Mouse (Mus musculus): ENCODE measurements around the gene Styk1. TPM values are rescaled to one million over a fixed set of nuclear protein-coding genes. Genes with fewer than 3 reads are reported as not detected.
"Not testable (repeated sequence)": the region's sequence is repeated elsewhere in the genome, so short reads cannot be mapped to it uniquely, and the experiment has no call there.

Gene Styk1
- polyA plus RNA-seq, 1 experiment from 2014 or later: 3.9 TPM

DNA sequence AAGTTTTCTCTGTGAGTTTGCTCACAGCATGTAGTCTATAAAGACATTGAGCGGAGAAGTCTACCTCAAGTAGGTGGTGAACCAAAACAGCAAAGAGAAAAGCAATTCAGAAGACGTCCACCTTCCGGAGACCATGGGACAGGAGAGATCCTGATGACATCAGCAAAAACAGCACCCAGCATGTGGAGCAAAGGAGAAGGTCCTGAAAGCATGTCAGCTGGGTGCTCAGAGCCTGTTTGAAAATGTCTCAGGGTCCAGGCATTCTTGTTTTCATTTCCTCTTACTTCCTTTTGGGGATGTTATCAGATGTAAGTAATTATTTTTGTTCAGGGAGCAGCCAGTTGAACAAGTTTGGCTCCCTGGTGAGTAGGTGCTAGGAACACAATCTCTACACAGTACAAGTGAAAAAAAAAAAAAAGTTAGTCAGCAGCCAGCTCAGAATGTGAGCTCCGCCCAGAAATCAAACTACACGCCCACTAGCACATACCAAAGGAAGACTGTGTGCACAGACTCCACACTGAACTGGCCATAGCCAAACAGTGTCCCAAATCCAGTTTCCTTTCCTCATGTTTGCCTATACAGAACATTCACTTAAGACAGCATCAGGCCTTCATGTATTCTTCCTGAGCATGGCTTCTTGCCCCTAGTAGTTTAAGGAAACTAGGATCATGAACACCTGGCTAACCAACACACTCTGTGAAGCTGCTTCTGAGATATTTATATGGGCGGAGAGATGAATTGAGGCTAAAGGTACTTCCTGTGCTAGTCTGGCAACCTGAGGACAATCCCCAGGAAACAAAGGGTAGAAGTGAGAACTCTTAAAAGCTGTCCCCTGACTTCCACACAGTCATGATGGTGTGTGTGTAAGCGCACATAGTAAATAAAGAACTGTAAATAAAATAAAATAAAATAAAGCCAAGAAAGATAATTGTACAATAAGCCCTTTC, 37.0 kb downstream of the Styk1 start:
- peak; percentile 82 for ATAC-seq (replicated peaks; ENCODE audit: low FRiP score)
- Histone ChIP-seq H3K9ac (no peak overlapping the region), H3K4me1 (no peaks in the 10 kb centered on the region), H3K4me2 (no peak overlapping the region), H3K36me3 (no peaks in the 10 kb centered on the region), H3K27ac (no peak overlapping the region), H3K9me3 (replicated peaks) (no peaks in the 10 kb centered on the region), H3K4me3 (replicated peaks) (no peak overlapping the region), H3K27me3 (no peaks in the 10 kb centered on the region)
- WGBS: 78% methylated on average over 7 of the region's 7 CpGs

DNA sequence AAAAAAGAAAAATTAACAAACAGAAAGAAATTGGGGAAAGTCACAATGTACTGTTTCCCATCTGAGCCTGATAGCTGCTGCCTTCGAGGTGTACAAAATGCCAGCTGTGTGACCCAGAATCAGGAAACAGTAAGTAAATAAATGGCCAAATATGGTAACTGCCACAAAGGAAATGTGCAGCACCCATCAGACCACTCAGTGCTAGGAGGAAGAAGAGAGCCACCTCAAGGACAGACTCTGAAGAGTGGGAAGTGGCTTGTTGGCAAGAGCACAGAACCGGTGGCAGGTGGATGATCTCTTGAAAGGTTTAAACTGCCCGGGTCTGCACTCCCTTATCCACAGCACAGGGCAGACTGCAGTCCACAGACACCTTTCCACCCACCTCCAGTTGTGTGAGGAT, 45.4 kb downstream of the Styk1 start:
- no peaks in the 10 kb centered on the region for H3K9me3 ChIP-seq (replicated peaks)
- H3K4me3 ChIP-seq (replicated peaks): no peak overlapping the region
- WGBS: 62% methylated on average over 3 of the region's 3 CpGs
- no peak overlapping the region for H3K4me2 ChIP-seq
- no peak overlapping the region for H3K27ac ChIP-seq
- no peaks in the 10 kb centered on the region for H3K4me1 ChIP-seq
- H3K36me3 ChIP-seq: no peaks in the 10 kb centered on the region
- no peaks in the 10 kb centered on the region for H3K27me3 ChIP-seq
- no peak for ATAC-seq (replicated peaks; ENCODE audit: low FRiP score)
- no peak overlapping the region for H3K9ac ChIP-seq

- Histone ChIP-seq H3K4me2 (no peak overlapping the region), H3K27ac (no peak overlapping the region), H3K36me3 (no peaks in the 10 kb centered on the region), H3K4me3 (replicated peaks) (no peak overlapping the region), H3K9ac (no peak overlapping the region), H3K4me1 (no peaks in the 10 kb centered on the region), H3K27me3 (no peaks in the 10 kb centered on the region), H3K9me3 (replicated peaks) (no peaks in the 10 kb centered on the region)
- 64% methylated on average over 3 of the region's 3 CpGs for WGBS
- no peak for ATAC-seq (replicated peaks; ENCODE audit: low FRiP score)
These were observed 48.6 kb downstream of the Styk1 start for GRCm38 (mm10) chr6:131304776-131305175.

DNA sequence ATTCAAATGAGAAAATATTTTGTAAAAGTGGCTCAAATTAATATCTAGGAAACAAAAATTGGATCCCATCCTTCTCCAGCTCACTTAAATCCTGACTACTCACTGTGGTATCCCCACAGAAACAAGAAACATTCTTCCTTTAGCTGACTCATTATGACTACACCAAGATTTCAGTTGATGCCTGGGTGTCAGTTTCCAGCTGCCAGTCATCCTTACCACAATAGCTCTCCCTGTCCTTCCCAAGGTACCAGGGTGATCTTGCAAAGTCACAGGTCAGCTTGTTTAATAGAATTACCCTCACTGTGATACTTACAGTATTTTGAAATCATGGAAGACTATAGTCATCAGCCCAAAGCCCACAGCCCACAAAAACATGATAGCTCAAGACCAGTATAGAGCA, 54.9 kb downstream of the Styk1 start:
- Histone ChIP-seq H3K4me1 (no peaks in the 10 kb centered on the region), H3K9ac (no peak overlapping the region), H3K4me2 (no peak overlapping the region), H3K27ac (no peak overlapping the region), H3K36me3 (no peaks in the 10 kb centered on the region), H3K9me3 (replicated peaks) (no peaks in the 10 kb centered on the region), H3K27me3 (no peaks in the 10 kb centered on the region), H3K4me3 (replicated peaks) (no peak overlapping the region)
- no peak for ATAC-seq (replicated peaks; ENCODE audit: low FRiP score)

DNA sequence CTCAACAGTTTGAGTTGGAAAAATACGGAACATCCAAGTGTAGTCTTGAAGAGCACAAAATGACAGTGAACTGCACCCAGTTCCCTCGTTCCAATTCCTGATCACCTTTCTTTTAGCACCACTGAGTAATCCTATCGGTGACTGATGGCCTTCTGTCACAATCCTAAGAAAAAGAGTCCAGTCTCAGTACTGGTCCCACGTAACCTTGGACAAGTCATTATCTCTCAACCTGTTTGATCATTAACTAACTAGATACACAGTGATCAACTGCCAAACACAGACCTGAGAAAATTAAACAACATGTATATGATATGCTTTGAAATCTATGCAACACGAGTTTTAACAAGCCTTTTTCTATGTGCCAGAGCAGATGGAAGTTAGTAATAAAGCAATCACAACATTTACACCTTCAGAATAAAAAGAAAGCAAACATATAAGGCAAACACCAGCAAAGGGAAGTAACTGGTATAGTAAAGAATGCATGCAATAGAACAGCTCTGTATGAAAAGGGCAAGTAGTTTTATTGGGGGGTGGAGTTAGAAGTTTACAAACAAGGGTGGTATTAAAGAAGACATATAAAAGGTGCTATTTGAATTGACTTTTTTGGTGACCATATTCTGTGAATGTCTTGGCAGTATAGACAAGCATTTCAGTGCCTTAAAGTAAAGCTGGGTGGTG, 58.8 kb downstream of the Styk1 start:
- H3K9me3 ChIP-seq (replicated peaks): no peaks in the 10 kb centered on the region
- 81% methylated on average over 5 of the region's 5 CpGs for WGBS

DNA sequence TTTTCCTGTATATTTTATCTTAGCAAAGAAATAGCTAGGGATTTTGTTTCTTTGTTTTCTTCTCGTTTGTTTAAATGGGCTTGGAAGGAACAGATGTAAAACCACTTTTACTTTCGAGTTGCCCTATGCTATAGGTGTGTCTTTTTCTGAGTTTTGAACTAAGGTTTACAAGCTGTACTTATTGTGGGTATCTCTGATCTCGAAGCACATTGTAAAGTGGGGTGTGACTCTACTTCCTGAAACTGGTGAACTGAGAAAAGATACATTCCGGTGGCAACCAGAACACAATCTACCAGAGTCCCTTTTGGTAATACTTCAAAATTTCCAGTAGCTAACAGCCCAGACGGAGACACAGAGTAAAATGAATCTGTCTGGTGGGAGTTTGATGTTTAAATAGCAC, 59.5 kb downstream of the Styk1 start:
- H3K27ac ChIP-seq: no peak overlapping the region
- no peak overlapping the region for H3K4me3 ChIP-seq (replicated peaks)
- 0 out of 2 replicates have a peak overlapping the region, but pooled peaks have one; percentile 70 for H3K4me2 ChIP-seq
- H3K27me3 ChIP-seq: no peaks in the 10 kb centered on the region
- ATAC-seq (replicated peaks; ENCODE audit: low FRiP score): no peak
- no peaks in the 10 kb centered on the region for H3K9me3 ChIP-seq (replicated peaks)
- peaks cover 13% of the 10 kb centered on the region; the same call in 1 of the 2 replicates for H3K4me1 ChIP-seq
- 0 out of 2 replicates have a peak, but pooled peaks cover 2% of the 10 kb centered on the region for H3K36me3 ChIP-seq
- H3K9ac ChIP-seq: no peak overlapping the region
- 85% methylated on average over 5 of the region's 5 CpGs for WGBS

More for the DNA sequence above, 58.8 kb downstream of the Styk1 start:
- no peak for ATAC-seq (replicated peaks; ENCODE audit: low FRiP score)
- Histone ChIP-seq H3K4me1 (peaks cover 13% of the 10 kb centered on the region; the same call in 1 of the 2 replicates), H3K4me3 (replicated peaks) (no peak overlapping the region), H3K4me2 (no peak overlapping the region), H3K27me3 (no peaks in the 10 kb centered on the region), H3K27ac (no peak overlapping the region), H3K9ac (no peak overlapping the region), H3K36me3 (no peaks in the 10 kb centered on the region)

DNA sequence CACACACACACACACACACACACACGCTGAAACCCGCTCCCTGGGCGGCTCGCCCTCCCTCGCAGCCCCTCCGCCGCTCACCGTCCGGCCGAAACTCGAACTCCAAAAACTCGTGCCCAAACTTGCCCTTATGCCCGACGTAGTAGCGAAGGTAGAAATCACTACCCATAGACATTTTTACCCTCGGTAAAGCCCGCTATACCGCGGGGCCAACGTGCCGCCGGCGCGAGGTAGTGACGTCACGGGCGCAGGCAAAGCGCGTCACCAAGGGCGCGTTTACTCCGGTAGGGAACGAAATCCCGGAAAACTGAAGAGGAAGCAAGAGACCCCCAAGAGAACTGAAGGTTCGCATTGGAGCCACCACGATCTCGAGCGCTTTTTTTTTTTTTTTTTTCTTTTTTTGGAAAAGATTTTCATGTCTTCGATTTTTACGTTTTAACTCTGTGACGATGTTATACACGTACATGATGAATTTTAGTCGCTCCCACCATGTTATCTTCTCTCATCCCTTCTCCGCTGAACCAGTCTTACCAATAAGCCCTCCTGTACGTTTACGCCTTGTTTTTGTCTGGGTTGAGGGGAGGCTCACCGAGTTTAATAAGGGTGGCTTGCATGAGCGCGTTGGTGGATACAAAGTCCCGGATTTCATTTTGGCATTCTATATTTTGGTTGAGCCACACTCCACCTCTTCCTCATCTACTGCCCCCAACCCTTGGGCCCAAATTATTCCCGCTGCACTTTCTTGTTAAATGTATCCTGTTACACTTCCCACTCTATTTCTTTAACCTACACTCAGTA, 60.2 kb downstream of the Styk1 start, which contains the start of gene Magohb:
Gene Magohb (minus strand): TSS at position 254 of the 798 bp plus-strand sequence.
- 3% methylated on average over 51 of the region's 51 CpGs for WGBS
- peak within 1 kb of the TSS; percentile 74 for H3K27ac ChIP-seq
- peak within 1 kb of the TSS; percentile 59 for H3K9ac ChIP-seq
- no peaks in the 10 kb centered on the region for H3K9me3 ChIP-seq (replicated peaks)
- H3K4me1 ChIP-seq: peaks cover 13% of the 10 kb centered on the region; the same call in 1 of the 2 replicates
- peak; percentile 86 for ATAC-seq (replicated peaks; ENCODE audit: low FRiP score)
- peak within 1 kb of the TSS; percentile 83 for H3K4me3 ChIP-seq (replicated peaks)
- H3K4me2 ChIP-seq: peak within 1 kb of the TSS; percentile 70
- no peaks in the 10 kb centered on the region for H3K27me3 ChIP-seq
- H3K36me3 ChIP-seq: peaks cover 8% of the 10 kb centered on the region

DNA sequence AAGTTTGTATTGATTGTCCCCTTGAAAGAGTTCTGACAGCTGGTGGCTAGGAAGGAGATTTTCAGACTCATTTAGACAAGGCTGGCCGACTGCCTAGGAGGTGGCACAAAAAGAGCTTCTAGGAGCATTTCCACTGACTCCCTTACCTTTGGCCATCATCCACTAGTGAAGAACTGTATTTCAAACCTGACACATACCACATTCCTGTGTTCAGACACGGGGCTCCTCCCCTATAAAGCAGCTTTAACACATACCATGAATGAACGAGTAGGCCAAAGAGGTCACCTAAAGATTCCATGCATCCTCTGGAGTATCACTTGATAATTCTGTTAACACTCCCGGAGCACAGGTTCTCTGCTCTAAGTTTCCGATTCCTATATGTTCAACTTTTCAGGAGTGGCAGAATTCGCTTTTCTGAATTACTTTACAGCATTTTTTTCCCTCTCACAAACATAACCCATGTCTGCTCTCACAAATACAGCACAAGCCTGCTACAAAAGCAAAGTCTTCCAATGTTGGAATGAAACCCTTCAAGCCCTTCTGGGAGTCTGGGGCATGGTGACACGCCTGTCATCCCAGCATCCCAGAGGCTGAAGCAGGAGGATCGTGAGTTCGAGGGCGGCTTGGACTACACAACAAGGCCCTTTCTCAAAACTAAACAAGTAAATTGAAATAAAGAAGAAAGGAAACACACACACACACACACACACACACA, 61.0 kb downstream of the Styk1 start:
- H3K27me3 ChIP-seq: no peaks in the 10 kb centered on the region
- peaks cover 15% of the 10 kb centered on the region for H3K36me3 ChIP-seq
- peak overlapping the region; percentile 83 for H3K4me3 ChIP-seq (replicated peaks)
- H3K4me2 ChIP-seq: peak overlapping the region; percentile 70
- ATAC-seq (replicated peaks; ENCODE audit: low FRiP score): peak; percentile 71
- no peaks in the 10 kb centered on the region for H3K9me3 ChIP-seq (replicated peaks)
- H3K4me1 ChIP-seq: peaks cover 13% of the 10 kb centered on the region; the same call in 1 of the 2 replicates
- peak overlapping the region; percentile 74 for H3K27ac ChIP-seq
- WGBS: 15% methylated on average over 10 of the region's 10 CpGs
- H3K9ac ChIP-seq: peak overlapping the region; percentile 59

- peaks cover 25% of the 10 kb centered on the region for H3K36me3 ChIP-seq
- H3K27me3 ChIP-seq: no peaks in the 10 kb centered on the region
- no peak for ATAC-seq (replicated peaks; ENCODE audit: low FRiP score)
- peaks cover 13% of the 10 kb centered on the region; the same call in 1 of the 2 replicates for H3K4me1 ChIP-seq
- no peak overlapping the region for H3K4me3 ChIP-seq (replicated peaks)
- H3K27ac ChIP-seq: no peak overlapping the region
- no peak overlapping the region for H3K4me2 ChIP-seq
- H3K9ac ChIP-seq: no peak overlapping the region
- 22% methylated on average over 2 of the region's 2 CpGs for WGBS
- no peaks in the 10 kb centered on the region for H3K9me3 ChIP-seq (replicated peaks)
These were observed 63.0 kb downstream of the Styk1 start for GRCm38 (mm10) chr6:131290430-131290829.

DNA sequence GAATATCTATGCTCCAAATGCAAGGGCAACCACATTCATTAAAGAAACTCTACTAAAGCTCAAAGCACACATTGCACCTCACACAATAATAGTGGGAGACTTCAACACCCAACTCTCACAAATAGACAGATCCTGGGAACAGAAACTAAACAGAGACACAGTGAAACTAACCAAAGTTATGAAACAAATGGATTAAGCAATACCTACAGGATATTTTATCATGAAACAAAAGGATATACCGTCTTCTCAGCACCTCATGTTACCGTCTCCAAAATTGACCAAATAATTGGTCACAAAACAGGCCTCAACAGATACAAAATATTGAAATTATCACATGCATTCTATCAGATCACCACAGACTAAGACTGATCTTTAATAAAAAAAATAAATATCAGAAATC, 75.2 kb downstream of the Styk1 start:
- peaks cover 25% of the 10 kb centered on the region for H3K36me3 ChIP-seq
- H3K9me3 ChIP-seq (replicated peaks); H3K4me1 ChIP-seq; H3K27ac ChIP-seq; H3K4me3 ChIP-seq (replicated peaks); H3K4me2 ChIP-seq; ATAC-seq (replicated peaks; ENCODE audit: low FRiP score); H3K27me3 ChIP-seq; H3K9ac ChIP-seq: not testable (repeated sequence)
- 97% methylated on average over 2 of the region's 2 CpGs for WGBS

- Histone ChIP-seq H3K27ac (no peak overlapping the region), H3K4me3 (replicated peaks) (no peak overlapping the region), H3K9me3 (replicated peaks) (no peaks in the 10 kb centered on the region), H3K9ac (no peak overlapping the region), H3K27me3 (no peaks in the 10 kb centered on the region), H3K4me2 (no peak overlapping the region), H3K4me1 (no peaks in the 10 kb centered on the region), H3K36me3 (peaks cover 10% of the 10 kb centered on the region)
- no peak for ATAC-seq (replicated peaks; ENCODE audit: low FRiP score)
- WGBS: 80% methylated on average over 4 of the region's 4 CpGs
These were observed 76.7 kb downstream of the Styk1 start for GRCm38 (mm10) chr6:131276659-131277058.

All from kidney, embryonic 15.5 days (tissue).